Mouse (Mus musculus) ovary, postnatal 36 days (tissue): ENCODE results near the gene Ddn.

Experiments
- DNase-seq: peaks from one replicate; pipeline ENCODE4 v3.0.0; 2022; ENCODE audit warnings: low spot score, mixed read lengths

The Ddn gene

GRCm38 (mm10) chr15:98775533-98775932 is 33.8 kb downstream of the Ddn start:
- no peak for DNase-seq

DNA sequence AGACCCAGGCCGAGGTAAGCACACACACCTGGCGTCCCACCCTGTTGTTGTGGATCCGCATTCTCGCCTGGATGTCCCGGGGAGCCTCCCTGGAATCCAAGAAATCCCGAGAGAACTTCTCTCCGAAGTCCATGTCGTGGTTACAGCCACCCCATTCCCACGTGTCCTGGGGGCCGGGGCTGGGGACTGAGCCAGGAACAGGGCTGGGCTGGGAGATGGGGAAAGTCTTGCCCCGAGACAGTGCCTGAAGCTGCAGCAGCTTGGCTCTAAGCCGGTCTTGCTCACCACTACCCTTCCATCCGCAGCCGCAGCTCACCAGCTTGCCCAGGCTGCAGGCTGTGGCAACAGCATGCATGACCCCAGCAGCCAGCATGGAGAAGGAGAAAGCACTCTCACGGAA is 35.2 kb downstream of the Ddn start:
- DNase-seq = no peak

GRCm38 (mm10) chr15:98772511-98773211 is 36.6 kb downstream of the Ddn start:
- no peak for DNase-seq

- DNase-seq = no peak
Observed at GRCm38 (mm10) chr15:98771813-98772425, 37.4 kb downstream of the Ddn start.

DNA sequence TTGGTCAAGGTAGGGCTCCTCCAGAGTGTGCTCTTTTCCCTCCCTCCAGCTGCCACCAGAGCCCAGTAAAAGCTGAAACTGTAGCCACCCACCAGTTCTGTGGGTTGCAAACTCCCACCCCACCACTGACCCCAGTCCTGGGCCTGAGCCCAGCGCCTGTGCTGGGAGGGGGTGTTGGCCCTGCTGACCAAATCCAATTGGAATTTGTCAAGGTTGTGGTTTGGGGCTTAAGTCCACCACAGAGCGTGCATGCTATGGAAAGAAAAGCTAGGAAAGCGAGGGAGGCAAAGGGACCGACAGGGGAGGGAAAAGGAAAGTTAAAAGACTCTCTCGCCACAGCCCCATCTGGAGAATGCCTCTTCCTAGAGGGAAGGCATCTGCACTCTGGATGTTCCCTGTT is 41.0 kb downstream of the Ddn start:
- DNase-seq = no peak

GRCm38 (mm10) chr15:98765929-98766328 is 43.4 kb downstream of the Ddn start:
- no peak for DNase-seq

DNA sequence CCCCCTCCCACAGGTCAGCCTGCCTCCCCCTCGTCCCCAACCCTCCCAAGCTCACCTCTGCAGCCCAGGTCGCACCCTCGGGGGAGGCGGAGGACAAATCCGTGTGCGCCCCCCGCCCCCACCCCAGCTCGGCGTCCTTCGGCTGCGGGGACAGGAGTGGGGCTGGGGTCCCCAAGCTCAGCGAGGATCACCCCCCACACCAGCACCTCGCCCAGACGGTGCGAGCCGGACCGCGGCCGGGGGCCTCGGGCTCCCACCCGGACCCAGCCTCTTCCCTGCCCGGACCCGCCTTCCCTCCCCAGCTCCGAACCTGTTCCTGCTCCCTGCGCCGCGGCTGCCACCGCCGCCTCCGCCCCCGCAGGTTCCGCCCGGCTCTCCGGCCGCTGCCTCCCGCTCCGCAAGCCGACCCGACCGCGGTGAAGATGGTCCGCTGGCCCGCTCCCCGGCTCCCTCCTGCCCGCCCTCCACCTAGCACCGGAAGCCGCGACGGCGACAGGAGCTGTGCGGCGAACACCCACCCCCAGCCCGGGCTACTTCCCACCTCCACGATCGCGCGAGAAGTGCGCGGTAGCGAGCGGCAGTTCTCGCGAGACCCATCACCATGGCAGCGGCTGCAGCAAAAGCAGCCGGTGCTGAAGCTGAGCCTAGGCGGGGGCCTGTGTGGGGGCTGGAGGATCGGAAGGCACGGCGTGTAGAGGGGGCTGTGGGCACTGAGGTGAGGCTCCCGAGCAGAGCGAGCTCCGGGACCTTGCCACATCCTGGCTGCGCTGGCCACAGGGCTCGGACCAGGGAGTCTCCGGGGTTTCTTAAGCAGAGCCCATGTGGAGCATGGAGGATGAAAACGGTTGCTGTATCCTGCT is 46.4 kb downstream of the Ddn start, which contains the start of gene Arf3:
Gene Arf3 (minus strand): TSS at position 545 of the 860 bp plus-strand sequence.
- DNase-seq = peak; percentile 97

DNA sequence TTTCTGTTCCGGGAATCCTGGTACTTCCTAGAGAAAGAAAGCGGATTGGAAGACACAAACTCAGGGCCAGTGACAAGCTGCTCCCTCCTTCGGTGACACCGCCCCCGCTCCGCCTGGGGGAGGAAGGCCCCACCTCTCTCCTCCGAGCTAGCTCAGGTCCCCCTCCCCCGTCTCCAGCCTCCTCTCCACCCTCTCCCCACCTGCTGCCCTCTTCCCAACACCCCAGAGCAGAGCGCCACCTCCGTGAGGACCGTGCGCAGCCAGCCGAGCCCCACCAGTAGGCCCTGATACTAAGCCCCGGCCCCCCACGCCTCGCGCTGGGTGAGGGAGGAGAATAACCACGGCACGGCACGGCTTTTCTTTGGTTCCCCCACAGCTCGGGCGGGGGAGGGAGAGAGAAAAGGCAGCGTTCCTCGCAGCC is 47.1 kb downstream of the Ddn start:
- DNase-seq = peak; percentile 81

- no peak for DNase-seq
Observed at GRCm38 (mm10) chr15:98754125-98754524, 55.2 kb downstream of the Ddn start.
